11 mouse cellular contexts compared by ENCODE assay signal in genomic region chr3:96268776-96269378, GRCm38 (mm10). TPM values are rescaled to one million over a fixed set of nuclear protein-coding genes. Genes with fewer than 3 reads are reported as not detected.
A peak's percentile ranks its signal among the peaks of the same experiment; 100 is the strongest.
DNase-seq lines count a peak whose midpoint lies in the region; ATAC-seq and TF ChIP-seq lines count a peak whose summit lies in the region.
"Not testable (repeated sequence)": the region's sequence is repeated elsewhere in the genome, so short reads cannot be mapped to it uniquely, and the experiment has no call there.
"Had no signal": no experiment of that assay in that cellular context is flagged by ENCODE, and none has a peak within 500 bp of the region (broad histone marks: within the 10 kb centered on the region; RNA-seq: fewer than 3 reads in every experiment).

No protein-coding gene starts in this region.

- H3K27ac ChIP-seq in ES-Bruce4 (ENCODE audit: insufficient read depth, low read length): peak overlapping the region; percentile 100
- peak overlapping the region; percentile 99 for H3K27ac ChIP-seq in forebrain, embryonic 15.5 days (replicated peaks)
- H3K27ac ChIP-seq in hindbrain, embryonic 12.5 days: peak overlapping the region; percentile 96
- peak overlapping the region; percentile 92 for H3K27ac ChIP-seq in layer of hippocampus, adult 2 months
- H3K27ac ChIP-seq in stomach, postnatal 0 days (replicated peaks): peak overlapping the region; percentile 93

- H3K9ac ChIP-seq in ES-Bruce4 (ENCODE audit: low read depth, poor library complexity, severe bottlenecking): peak overlapping the region; percentile 98
- peak overlapping the region; percentile 50 for H3K9ac ChIP-seq in forebrain, embryonic 15.5 days (replicated peaks)
- H3K9ac ChIP-seq in hindbrain, embryonic 12.5 days: peak overlapping the region; percentile 64
- H3K9ac ChIP-seq in stomach, postnatal 0 days (ENCODE audit: low read length): peak overlapping the region; percentile 64

- TF ChIP-seq POLR2A in ES-Bruce4 (IDR thresholded peaks at IDR 0.05; ENCODE audit: insufficient read depth, low read length): peak; percentile 74
- TF ChIP-seq POLR2A in lung, adult 2 months (IDR thresholded peaks at IDR 0.05; ENCODE audit: borderline replicate concordance, extremely low read depth, low read depth, low read length): 0 out of 2 replicates have a peak, but pooled peaks have one; percentile 3

- peak overlapping the region; percentile 61 for H3K4me2 ChIP-seq in forebrain, embryonic 15.5 days (replicated peaks)
- peak overlapping the region; percentile 81 for H3K4me2 ChIP-seq in hindbrain, embryonic 12.5 days (replicated peaks)
- peak overlapping the region; percentile 75 for H3K4me2 ChIP-seq in stomach, postnatal 0 days (replicated peaks; ENCODE audit: low read depth)

- not testable (repeated sequence) for H3K36me3 ChIP-seq in ES-Bruce4 (ENCODE audit: control insufficient read depth, insufficient read depth, low read length, poor library complexity, severe bottlenecking); forebrain, embryonic 15.5 days; hindbrain, embryonic 12.5 days; stomach, postnatal 0 days (ENCODE audit: control insufficient read depth, insufficient read depth, low read length)

- ATAC-seq in forebrain, embryonic 15.5 days (replicated peaks): peak; percentile 53
- peak; percentile 65 for ATAC-seq in hindbrain, embryonic 12.5 days (ENCODE audit: low FRiP score)
- peak; percentile 20; the same call in 1 of the 2 replicates for ATAC-seq in monocyte, adult 5-6 weeks (replicated peaks; ENCODE audit: insufficient number of reproducible peaks, low FRiP score, low TSS enrichment, poor library complexity, severe bottlenecking)
- peak; percentile 25 for ATAC-seq in stomach, postnatal 0 days (ENCODE audit: low FRiP score, low TSS enrichment)

- TF ChIP-seq EP300 in ES-Bruce4 (IDR thresholded peaks at IDR 0.05; ENCODE audit: insufficient read depth, low read depth, low read length); stomach, postnatal 0 days (optimal IDR thresholded peaks at IDR 0.05): not testable (repeated sequence)

- TF ChIP-seq CTCF in ES-Bruce4 (IDR thresholded peaks at IDR 0.05; ENCODE audit: low read depth, low read length); lung, adult 2 months (IDR thresholded peaks at IDR 0.05; ENCODE audit: insufficient read depth, low read length); stomach, postnatal 0 days (IDR thresholded peaks at IDR 0.05; ENCODE audit: low read depth): not testable (repeated sequence)
- TF ChIP-seq CTCF in layer of hippocampus, adult 2 months (conservative IDR thresholded peaks at IDR 0.05): 0 out of 2 replicates have a peak, but pooled peaks have one; percentile 5

- DNase-seq in cerebellum, adult 9-11 months: peak; percentile 71
- DNase-seq in layer of hippocampus, adult 2 months (ENCODE audit: low spot score in 2 of 2); lung, adult 2 months; stomach, postnatal 0 days (ENCODE audit: low spot score): not testable (repeated sequence)

- 0% methylated on average over 13 of the region's 44 CpGs for WGBS in forebrain, embryonic 15.5 days
- 0% methylated on average over 16 of the region's 44 CpGs for whole genome bisulfite sequencing in hindbrain, embryonic 12.5 days
- WGBS in lung, adult 2 months: under 1% methylated on average over 17 of the region's 44 CpGs
- WGBS in stomach, postnatal 0 days: 0% methylated on average over 9 of the region's 44 CpGs

- not testable (repeated sequence) for H3K4me1 ChIP-seq in ES-Bruce4 (ENCODE audit: control insufficient read depth, insufficient read depth, low read length); lung, adult 2 months (ENCODE audit: control insufficient read depth, insufficient read depth, low read length); stomach, postnatal 0 days (replicated peaks; ENCODE audit: control insufficient read depth, insufficient read depth)
- H3K4me1 ChIP-seq in forebrain, embryonic 15.5 days: peaks cover 26% of the 10 kb centered on the region
- H3K4me1 ChIP-seq in hindbrain, embryonic 12.5 days: peaks cover 15% of the 10 kb centered on the region

- H3K27me3 ChIP-seq in ES-Bruce4 (ENCODE audit: control insufficient read depth, insufficient read depth, low read length, poor library complexity, severe bottlenecking); forebrain, embryonic 15.5 days; hindbrain, embryonic 12.5 days; stomach, postnatal 0 days (ENCODE audit: control insufficient read depth, insufficient read depth, low read length): not testable (repeated sequence)

- H3K9me3 ChIP-seq in ES-Bruce4 (replicated peaks; ENCODE audit: control insufficient read depth, insufficient read depth, low read length, poor library complexity, severe bottlenecking); forebrain, embryonic 15.5 days; hindbrain, embryonic 12.5 days (replicated peaks); stomach, postnatal 0 days (ENCODE audit: control insufficient read depth, low read length): not testable (repeated sequence)

- peak overlapping the region; percentile 96 for H3K4me3 ChIP-seq in ES-Bruce4 (ENCODE audit: low read depth, low read length)
- peak overlapping the region; percentile 49 for H3K4me3 ChIP-seq in forebrain, embryonic 15.5 days
- H3K4me3 ChIP-seq in hindbrain, embryonic 12.5 days: peak overlapping the region; percentile 49
- H3K4me3 ChIP-seq in layer of hippocampus, adult 2 months: peak overlapping the region; percentile 81
- H3K4me3 ChIP-seq in lung, adult 2 months (replicated peaks; ENCODE audit: extremely low read depth, low read depth, low read length): peak overlapping the region; percentile 73
- H3K4me3 ChIP-seq in stomach, postnatal 0 days (ENCODE audit: low read depth, low read length): peak overlapping the region; percentile 43

RNA-seq across cellular contexts. Expression of gene Hist2h3b, which starts 0.4 kb away (rescaled TPM):
- 7.7 and 11.1 TPM in 2 replicates for polyA plus RNA-seq in ES-Bruce4 (2011; ENCODE audit: insufficient read depth, insufficient read length, low read depth, missing spikeins)
- polyA plus RNA-seq in forebrain, embryonic 15.5 days (2015; fragmentation: Nextera tagmentation; extraction: Ambion mirVana): 42.5 and 47.6 TPM in 2 replicates
- polyA plus RNA-seq in hindbrain, embryonic 12.5 days (2016; fragmentation: Nextera tagmentation; extraction: Ambion mirVana): 39.7 and 58.2 TPM in 2 replicates
- 10 to 100 TPM; 48.4 to 51.6 TPM for total RNA-seq in layer of hippocampus, adult 2 months (2021)
- polyA plus RNA-seq in lung, adult 2 months (2012; rRNA removed): 33.2 and 40.7 TPM in 2 replicates
- total RNA-seq in monocyte, adult 5-6 weeks (2017): 4.4 to 34.9 TPM (median 10.9 TPM) in 3 replicates
- 16.4 and 34.4 TPM in 2 replicates for polyA plus RNA-seq in stomach, postnatal 0 days (2015; fragmentation: Nextera tagmentation; extraction: Ambion mirVana)

RNA-seq across cellular contexts. Expression of gene Hist2h2bb, which starts 0.7 kb away (rescaled TPM):
- 33.9 and 35.8 TPM in 2 replicates for polyA plus RNA-seq in ES-Bruce4 (2011; ENCODE audit: insufficient read depth, insufficient read length, low read depth, missing spikeins)
- polyA plus RNA-seq in forebrain, embryonic 15.5 days (2015; fragmentation: Nextera tagmentation; extraction: Ambion mirVana): 7.1 and 9.9 TPM in 2 replicates
- 8.6 and 14.4 TPM in 2 replicates for polyA plus RNA-seq in hindbrain, embryonic 12.5 days (2016; fragmentation: Nextera tagmentation; extraction: Ambion mirVana)
- total RNA-seq in layer of hippocampus, adult 2 months (2021): 100 to 1,000 TPM; 126 to 137 TPM
- 1.1 and 1.8 TPM in 2 replicates for polyA plus RNA-seq in lung, adult 2 months (2012; rRNA removed)
- 249 to 540 TPM (median 349 TPM) in 3 replicates for total RNA-seq in monocyte, adult 5-6 weeks (2017)
- 3.8 and 5.5 TPM in 2 replicates for polyA plus RNA-seq in stomach, postnatal 0 days (2015; fragmentation: Nextera tagmentation; extraction: Ambion mirVana)

RNA-seq across cellular contexts. Expression of gene Hist2h4, which starts 5.8 kb away (rescaled TPM):
- polyA plus RNA-seq in ES-Bruce4 (2011; ENCODE audit: insufficient read depth, insufficient read length, low read depth, missing spikeins): 3.6 and 4.0 TPM in 2 replicates
- polyA plus RNA-seq in forebrain, embryonic 15.5 days (2015; fragmentation: Nextera tagmentation; extraction: Ambion mirVana): 10.1 and 10.9 TPM in 2 replicates
- polyA plus RNA-seq in hindbrain, embryonic 12.5 days (2016; fragmentation: Nextera tagmentation; extraction: Ambion mirVana): 5.0 and 10.9 TPM in 2 replicates
- 10 to 100 TPM; 29.6 to 29.9 TPM for total RNA-seq in layer of hippocampus, adult 2 months (2021)
- 5.1 and 5.6 TPM in 2 replicates for polyA plus RNA-seq in lung, adult 2 months (2012; rRNA removed)
- 9.6 to 40.3 TPM (median 12.9 TPM) in 3 replicates for total RNA-seq in monocyte, adult 5-6 weeks (2017)
- 5.4 and 9.8 TPM in 2 replicates for polyA plus RNA-seq in stomach, postnatal 0 days (2015; fragmentation: Nextera tagmentation; extraction: Ambion mirVana)

RNA-seq across cellular contexts. Expression of gene Hist2h3c1, which starts 22.4 kb away (rescaled TPM):
- polyA plus RNA-seq in ES-Bruce4 (2011; ENCODE audit: insufficient read depth, insufficient read length, low read depth, missing spikeins): 1.3 and 3.0 TPM in 2 replicates
- polyA plus RNA-seq in forebrain, embryonic 15.5 days (2015; fragmentation: Nextera tagmentation; extraction: Ambion mirVana): 0.62 TPM in 1 of 2 replicates, not detected in the other
- 0.71 and 0.91 TPM in 2 replicates for polyA plus RNA-seq in hindbrain, embryonic 12.5 days (2016; fragmentation: Nextera tagmentation; extraction: Ambion mirVana)
- not detected for total RNA-seq in layer of hippocampus, adult 2 months (2021)
- polyA plus RNA-seq in lung, adult 2 months (2012; rRNA removed): not detected in 2 replicates
- total RNA-seq in monocyte, adult 5-6 weeks (2017): not detected in 3 replicates
- 0.44 and 1.2 TPM in 2 replicates for polyA plus RNA-seq in stomach, postnatal 0 days (2015; fragmentation: Nextera tagmentation; extraction: Ambion mirVana)
- total RNA-seq: hematopoietic stem cell, adult 5-6 weeks; left cerebral cortex, adult 8-10 months; neutrophil, adult 5-6 weeks had no signal

RNA-seq across cellular contexts. Expression of gene Hist2h2aa1, which starts 23.6 kb away (rescaled TPM):
- not detected in 2 replicates for polyA plus RNA-seq in ES-Bruce4 (2011; ENCODE audit: insufficient read depth, insufficient read length, low read depth, missing spikeins)
- 25.1 and 32.2 TPM in 2 replicates for polyA plus RNA-seq in forebrain, embryonic 15.5 days (2015; fragmentation: Nextera tagmentation; extraction: Ambion mirVana)
- polyA plus RNA-seq in hindbrain, embryonic 12.5 days (2016; fragmentation: Nextera tagmentation; extraction: Ambion mirVana): 16.0 and 22.0 TPM in 2 replicates
- total RNA-seq in layer of hippocampus, adult 2 months (2021): 10 to 100 TPM in 1 of 2 experiments, not detected in 1; 11.7 TPM
- 203 and 266 TPM in 2 replicates for polyA plus RNA-seq in lung, adult 2 months (2012; rRNA removed)
- total RNA-seq in monocyte, adult 5-6 weeks (2017): 960 to 1,517 TPM (median 1,455 TPM) in 3 replicates
- 81.4 and 98.7 TPM in 2 replicates for polyA plus RNA-seq in stomach, postnatal 0 days (2015; fragmentation: Nextera tagmentation; extraction: Ambion mirVana)

Comparison
In these comparisons a context has a peak if more than half of its experiments do, and no peak if none do; other contexts are left out.
1. H3K4me3 ChIP-seq: peak in every context shown above with its lines; median percentile 96 in ES-Bruce4; 81 in layer of hippocampus, adult 2 months; 73 in lung, adult 2 months; 49 in forebrain, embryonic 15.5 days; 49 in hindbrain, embryonic 12.5 days; 43 in stomach, postnatal 0 days.